Mouse (Mus musculus): ENCODE data around the gene Pam.

DNA sequence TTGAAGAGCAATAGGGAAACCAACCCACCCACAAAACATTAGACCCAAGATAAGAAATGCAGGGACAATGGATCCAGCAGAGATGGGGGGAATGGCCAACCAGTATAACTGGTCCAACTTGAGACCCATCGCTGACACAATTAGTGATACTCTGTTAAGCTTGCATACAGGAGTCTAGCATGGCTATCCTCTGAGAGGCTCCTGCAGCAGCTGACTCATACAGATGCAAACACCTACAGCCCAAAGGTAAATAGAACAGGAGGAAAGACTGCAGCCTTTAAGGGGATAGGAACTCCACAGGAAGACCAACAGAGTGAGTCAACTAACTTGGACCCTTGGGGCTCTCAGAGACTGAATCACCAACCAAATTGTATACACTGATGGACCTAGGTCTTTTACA is 98.4 kb downstream of the Pam start:
- TF ChIP-seq CTCF (IDR thresholded peaks at IDR 0.05; ENCODE audit: low read depth, low read length) (no peak), POLR2A (IDR thresholded peaks at IDR 0.05; ENCODE audit: extremely low read depth, insufficient read depth, low read length) (no peak)
